Mouse (Mus musculus): Measurements from ENCODE around the gene Slc39a11. TPM values are rescaled to one million over a fixed set of nuclear protein-coding genes. Genes with fewer than 3 reads are reported as not detected.

Gene Slc39a11
- polyA plus RNA-seq, 1 experiment from 2014 or later: 12.5 TPM

DNA sequence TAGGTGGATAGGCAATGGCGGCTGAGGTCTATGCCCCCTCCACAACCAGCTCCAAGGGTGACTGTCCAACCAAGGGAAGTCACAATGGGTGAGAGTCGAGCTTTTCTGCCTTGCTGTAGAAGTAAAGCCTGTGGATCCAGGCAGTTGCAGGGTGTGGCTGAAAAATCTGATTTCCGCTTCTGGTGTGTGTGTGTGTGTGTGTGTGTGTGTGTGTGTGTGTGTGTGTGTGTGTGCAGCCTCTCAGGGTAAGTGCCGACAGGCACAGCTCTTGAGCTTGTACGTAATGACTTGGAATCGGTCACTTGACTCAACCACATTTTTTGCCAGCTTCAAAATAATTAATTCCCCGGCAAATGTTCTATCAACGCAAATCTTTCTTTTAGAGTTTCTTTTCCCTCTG is 18.6 kb downstream of the Slc39a11 start:
- WGBS: 88% methylated on average over 8 of the region's 8 CpGs
- Histone ChIP-seq H3K4me3 (ENCODE audit: low read depth, low read length) (no peak overlapping the region), H3K27me3 (ENCODE audit: control insufficient read depth, insufficient read depth, low read length) (no peaks in the 10 kb centered on the region), H3K27ac (replicated peaks; ENCODE audit: low read depth, low read length) (no peak overlapping the region), H3K9ac (replicated peaks; ENCODE audit: low read length) (no peak overlapping the region), H3K4me1 (ENCODE audit: control insufficient read depth, insufficient read depth, low read length) (no peaks in the 10 kb centered on the region), H3K4me2 (ENCODE audit: low read depth, low read length) (no peak overlapping the region), H3K9me3 (replicated peaks; ENCODE audit: control insufficient read depth, low read length) (no peaks in the 10 kb centered on the region), H3K36me3 (replicated peaks; ENCODE audit: control insufficient read depth, insufficient read depth, low read depth, low read length) (no peaks in the 10 kb centered on the region)
- no peak for DNase-seq (ENCODE audit: low spot score)
- ATAC-seq (replicated peaks; ENCODE audit: insufficient number of reproducible peaks, low FRiP score, low TSS enrichment, low read depth): no peak

DNA sequence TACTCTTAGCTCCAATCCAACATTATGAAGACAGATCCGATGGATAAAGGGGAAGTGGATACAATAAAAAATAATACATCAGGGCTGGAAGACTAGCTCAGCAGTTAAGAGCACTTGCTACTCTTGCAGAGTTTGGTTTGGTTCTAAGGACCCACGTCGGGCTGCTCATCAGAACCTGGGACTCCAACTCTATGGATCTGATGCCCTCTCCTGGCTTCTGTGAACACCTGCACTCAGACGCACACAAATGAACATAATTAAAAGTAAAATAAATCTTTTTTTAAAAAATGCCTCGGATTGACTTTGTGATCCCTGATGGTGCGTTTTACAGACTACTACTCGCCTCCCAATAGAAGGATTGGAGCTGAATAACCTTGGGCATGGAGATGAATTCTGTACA is 19.2 kb downstream of the Slc39a11 start:
- ATAC-seq (replicated peaks; ENCODE audit: insufficient number of reproducible peaks, low FRiP score, low TSS enrichment, low read depth) (no peak), DNase-seq (ENCODE audit: low spot score) (peak; percentile 41)
- no peak overlapping the region for H3K9ac ChIP-seq (replicated peaks; ENCODE audit: low read length)
- no peak overlapping the region for H3K4me3 ChIP-seq (ENCODE audit: low read depth, low read length)
- no peak overlapping the region for H3K27ac ChIP-seq (replicated peaks; ENCODE audit: low read depth, low read length)
- WGBS: 58% methylated on average over 7 of the region's 7 CpGs
- no peaks in the 10 kb centered on the region for H3K9me3 ChIP-seq (replicated peaks; ENCODE audit: control insufficient read depth, low read length)
- H3K4me1 ChIP-seq (ENCODE audit: control insufficient read depth, insufficient read depth, low read length): no peaks in the 10 kb centered on the region
- no peaks in the 10 kb centered on the region for H3K36me3 ChIP-seq (replicated peaks; ENCODE audit: control insufficient read depth, insufficient read depth, low read depth, low read length)
- no peaks in the 10 kb centered on the region for H3K27me3 ChIP-seq (ENCODE audit: control insufficient read depth, insufficient read depth, low read length)
- no peak overlapping the region for H3K4me2 ChIP-seq (ENCODE audit: low read depth, low read length)

DNA sequence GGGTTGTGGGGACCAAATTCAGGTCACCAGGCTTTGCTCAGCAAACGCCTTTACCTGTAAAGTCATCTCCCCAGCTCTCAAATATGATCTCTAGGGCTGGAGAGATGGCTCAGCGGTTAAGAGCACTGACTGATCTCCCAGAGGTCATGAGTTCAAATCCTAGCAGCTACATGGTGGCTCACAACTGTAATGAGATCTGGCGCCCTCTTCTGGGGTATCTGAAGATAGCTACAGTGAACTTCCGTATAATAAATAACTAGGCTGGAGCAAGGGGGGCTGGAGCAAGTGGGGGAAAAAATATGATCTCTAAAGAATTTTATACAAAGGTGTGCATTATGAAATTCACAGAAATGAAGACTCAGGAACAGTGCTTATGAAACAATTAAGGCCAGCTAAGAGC is 22.1 kb downstream of the Slc39a11 start:
- 51% methylated on average over 4 of the region's 4 CpGs for WGBS
- DNase-seq (ENCODE audit: low spot score) (no peak), ATAC-seq (replicated peaks; ENCODE audit: insufficient number of reproducible peaks, low FRiP score, low TSS enrichment, low read depth) (no peak)
- no peak overlapping the region for H3K9ac ChIP-seq (replicated peaks; ENCODE audit: low read length)
- no peaks in the 10 kb centered on the region for H3K9me3 ChIP-seq (replicated peaks; ENCODE audit: control insufficient read depth, low read length)
- H3K4me3 ChIP-seq (ENCODE audit: low read depth, low read length): no peak overlapping the region
- no peaks in the 10 kb centered on the region for H3K36me3 ChIP-seq (replicated peaks; ENCODE audit: control insufficient read depth, insufficient read depth, low read depth, low read length)
- no peak overlapping the region for H3K4me2 ChIP-seq (ENCODE audit: low read depth, low read length)
- no peaks in the 10 kb centered on the region for H3K27me3 ChIP-seq (ENCODE audit: control insufficient read depth, insufficient read depth, low read length)
- H3K27ac ChIP-seq (replicated peaks; ENCODE audit: low read depth, low read length): no peak overlapping the region
- H3K4me1 ChIP-seq (ENCODE audit: control insufficient read depth, insufficient read depth, low read length): no peaks in the 10 kb centered on the region

DNA sequence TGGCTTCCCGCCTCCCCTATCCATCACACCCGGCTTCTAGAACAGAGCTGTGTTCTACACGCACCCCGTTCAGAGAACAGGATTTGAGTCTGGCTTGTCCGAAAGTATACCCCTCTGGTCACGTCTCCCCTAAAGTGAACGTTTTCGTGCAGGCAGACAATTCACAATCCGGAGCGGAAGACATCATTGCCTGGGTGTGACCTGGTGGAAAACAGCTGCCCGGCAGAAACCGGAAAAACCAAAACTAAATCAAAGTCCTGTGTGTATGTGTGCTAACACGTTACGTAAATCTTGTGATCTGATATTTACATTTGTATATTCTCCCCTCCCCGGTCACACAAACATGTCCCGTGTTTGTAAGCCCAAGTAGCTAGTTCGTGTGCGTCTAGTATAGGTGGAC is 24.4 kb downstream of the Slc39a11 start:
- WGBS: 93% methylated on average over 18 of the region's 18 CpGs
- H3K4me1 ChIP-seq (ENCODE audit: control insufficient read depth, insufficient read depth, low read length): no peaks in the 10 kb centered on the region
- no peak for DNase-seq (ENCODE audit: low spot score)
- no peak overlapping the region for H3K4me2 ChIP-seq (ENCODE audit: low read depth, low read length)
- H3K36me3 ChIP-seq (replicated peaks; ENCODE audit: control insufficient read depth, insufficient read depth, low read depth, low read length): no peaks in the 10 kb centered on the region
- ATAC-seq (replicated peaks; ENCODE audit: insufficient number of reproducible peaks, low FRiP score, low TSS enrichment, low read depth): no peak
- H3K9me3 ChIP-seq (replicated peaks; ENCODE audit: control insufficient read depth, low read length): no peaks in the 10 kb centered on the region
- no peak overlapping the region for H3K27ac ChIP-seq (replicated peaks; ENCODE audit: low read depth, low read length)
- no peak overlapping the region for H3K4me3 ChIP-seq (ENCODE audit: low read depth, low read length)
- no peak overlapping the region for H3K9ac ChIP-seq (replicated peaks; ENCODE audit: low read length)
- H3K27me3 ChIP-seq (ENCODE audit: control insufficient read depth, insufficient read depth, low read length): peaks cover 6% of the 10 kb centered on the region

DNA sequence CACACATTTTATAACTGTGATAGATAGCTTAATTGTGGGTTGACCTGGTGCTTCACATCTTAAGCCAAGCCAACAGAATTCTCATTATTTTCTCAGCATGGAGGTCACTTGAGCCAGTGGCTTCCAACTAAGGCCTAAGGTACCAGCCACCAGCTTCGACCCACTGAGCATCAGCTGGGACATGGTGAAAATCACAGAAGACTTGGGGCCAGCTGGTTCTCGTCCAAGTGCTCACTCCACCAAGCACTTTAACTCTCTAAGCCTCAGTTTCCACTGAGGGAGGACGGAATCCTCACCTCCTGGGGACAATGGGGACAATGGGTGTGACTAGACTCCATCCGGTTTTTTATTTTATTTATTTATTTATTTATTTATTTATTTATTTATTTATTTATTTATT is 27.9 kb downstream of the Slc39a11 start:
- H3K4me2 ChIP-seq (ENCODE audit: low read depth, low read length): no peak overlapping the region
- peaks cover 26% of the 10 kb centered on the region for H3K27me3 ChIP-seq (ENCODE audit: control insufficient read depth, insufficient read depth, low read length)
- no peak overlapping the region for H3K9ac ChIP-seq (replicated peaks; ENCODE audit: low read length)
- DNase-seq (ENCODE audit: low spot score) (no peak), ATAC-seq (replicated peaks; ENCODE audit: insufficient number of reproducible peaks, low FRiP score, low TSS enrichment, low read depth) (no peak)
- H3K27ac ChIP-seq (replicated peaks; ENCODE audit: low read depth, low read length): no peak overlapping the region
- H3K9me3 ChIP-seq (replicated peaks; ENCODE audit: control insufficient read depth, low read length): no peaks in the 10 kb centered on the region
- WGBS: 81% methylated on average over 4 of the region's 4 CpGs
- no peaks in the 10 kb centered on the region for H3K36me3 ChIP-seq (replicated peaks; ENCODE audit: control insufficient read depth, insufficient read depth, low read depth, low read length)
- peaks cover 9% of the 10 kb centered on the region for H3K4me1 ChIP-seq (ENCODE audit: control insufficient read depth, insufficient read depth, low read length)
- H3K4me3 ChIP-seq (ENCODE audit: low read depth, low read length): no peak overlapping the region

DNA sequence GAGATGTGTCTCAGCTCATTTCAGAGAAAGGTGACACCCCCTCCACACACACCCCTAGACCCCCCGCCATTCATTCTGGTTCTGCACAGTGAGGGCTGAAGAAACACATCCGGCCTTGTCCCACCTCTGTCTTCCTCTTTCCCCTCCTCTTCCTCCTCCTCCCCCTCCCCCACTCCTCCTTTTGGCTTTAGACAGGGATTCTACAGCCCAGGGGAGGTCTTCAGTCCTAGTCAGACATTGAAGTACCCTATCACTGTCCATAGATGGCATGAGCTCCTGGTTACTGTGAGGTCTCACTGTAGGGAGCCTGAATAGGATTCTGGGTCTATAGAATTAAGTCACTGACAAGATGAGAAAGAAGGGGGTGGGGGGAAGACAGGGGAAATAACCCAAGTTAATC is 28.9 kb downstream of the Slc39a11 start:
- Histone ChIP-seq H3K4me3 (ENCODE audit: low read depth, low read length) (no peak overlapping the region), H3K4me2 (ENCODE audit: low read depth, low read length) (no peak overlapping the region), H3K36me3 (replicated peaks; ENCODE audit: control insufficient read depth, insufficient read depth, low read depth, low read length) (no peaks in the 10 kb centered on the region), H3K9ac (replicated peaks; ENCODE audit: low read length) (no peak overlapping the region), H3K27me3 (ENCODE audit: control insufficient read depth, insufficient read depth, low read length) (peaks cover 26% of the 10 kb centered on the region), H3K4me1 (ENCODE audit: control insufficient read depth, insufficient read depth, low read length) (peaks cover 9% of the 10 kb centered on the region), H3K9me3 (replicated peaks; ENCODE audit: control insufficient read depth, low read length) (no peaks in the 10 kb centered on the region), H3K27ac (replicated peaks; ENCODE audit: low read depth, low read length) (no peak overlapping the region)
- 49% methylated on average over 2 of the region's 2 CpGs for WGBS
- no peak for ATAC-seq (replicated peaks; ENCODE audit: insufficient number of reproducible peaks, low FRiP score, low TSS enrichment, low read depth)
- DNase-seq (ENCODE audit: low spot score): no peak

DNA sequence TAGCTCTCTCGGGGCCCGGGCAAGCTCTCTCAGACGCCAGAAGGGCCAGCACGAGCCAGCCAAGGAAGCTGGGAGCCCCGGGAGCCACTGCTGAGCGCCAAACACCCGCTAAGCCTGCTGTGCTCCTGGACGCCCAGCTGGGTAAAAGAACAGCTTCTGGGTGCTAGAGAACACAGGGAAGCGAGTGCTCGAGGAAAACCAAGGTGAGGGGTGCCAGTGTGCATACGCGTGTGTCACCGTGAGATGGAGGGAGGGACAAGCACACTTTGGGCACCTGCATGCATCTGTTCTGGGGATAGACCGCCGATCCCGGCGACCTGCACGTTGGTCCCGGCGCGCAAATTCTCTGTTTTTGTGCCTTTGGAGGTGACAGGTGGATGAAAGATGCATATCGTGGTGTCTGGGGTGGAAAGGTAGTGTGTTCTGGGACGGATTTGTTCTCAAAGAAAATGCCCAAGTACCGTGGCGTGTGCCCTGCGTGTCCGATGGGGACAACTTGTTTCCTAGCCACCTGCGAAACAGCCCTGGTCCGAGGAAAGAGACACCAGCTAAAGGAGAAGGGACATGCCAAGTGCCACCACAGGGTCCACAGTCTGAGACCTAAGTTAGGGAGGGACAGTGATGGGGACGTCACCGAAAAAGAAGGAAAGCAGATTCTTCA is 30.3 kb downstream of the Slc39a11 start:
- WGBS: 2% methylated on average over 31 of the region's 31 CpGs
- Histone ChIP-seq H3K4me1 (ENCODE audit: control insufficient read depth, insufficient read depth, low read length) (peaks cover 9% of the 10 kb centered on the region), H3K9ac (replicated peaks; ENCODE audit: low read length) (peak overlapping the region; percentile 57), H3K27me3 (ENCODE audit: control insufficient read depth, insufficient read depth, low read length) (peaks cover 26% of the 10 kb centered on the region), H3K9me3 (replicated peaks; ENCODE audit: control insufficient read depth, low read length) (no peaks in the 10 kb centered on the region), H3K4me2 (ENCODE audit: low read depth, low read length) (peak overlapping the region; percentile 97), H3K27ac (replicated peaks; ENCODE audit: low read depth, low read length) (no peak overlapping the region), H3K4me3 (ENCODE audit: low read depth, low read length) (peak overlapping the region; percentile 44), H3K36me3 (replicated peaks; ENCODE audit: control insufficient read depth, insufficient read depth, low read depth, low read length) (no peaks in the 10 kb centered on the region)
- ATAC-seq (replicated peaks; ENCODE audit: insufficient number of reproducible peaks, low FRiP score, low TSS enrichment, low read depth): no peak
- no peak for DNase-seq (ENCODE audit: low spot score)

DNA sequence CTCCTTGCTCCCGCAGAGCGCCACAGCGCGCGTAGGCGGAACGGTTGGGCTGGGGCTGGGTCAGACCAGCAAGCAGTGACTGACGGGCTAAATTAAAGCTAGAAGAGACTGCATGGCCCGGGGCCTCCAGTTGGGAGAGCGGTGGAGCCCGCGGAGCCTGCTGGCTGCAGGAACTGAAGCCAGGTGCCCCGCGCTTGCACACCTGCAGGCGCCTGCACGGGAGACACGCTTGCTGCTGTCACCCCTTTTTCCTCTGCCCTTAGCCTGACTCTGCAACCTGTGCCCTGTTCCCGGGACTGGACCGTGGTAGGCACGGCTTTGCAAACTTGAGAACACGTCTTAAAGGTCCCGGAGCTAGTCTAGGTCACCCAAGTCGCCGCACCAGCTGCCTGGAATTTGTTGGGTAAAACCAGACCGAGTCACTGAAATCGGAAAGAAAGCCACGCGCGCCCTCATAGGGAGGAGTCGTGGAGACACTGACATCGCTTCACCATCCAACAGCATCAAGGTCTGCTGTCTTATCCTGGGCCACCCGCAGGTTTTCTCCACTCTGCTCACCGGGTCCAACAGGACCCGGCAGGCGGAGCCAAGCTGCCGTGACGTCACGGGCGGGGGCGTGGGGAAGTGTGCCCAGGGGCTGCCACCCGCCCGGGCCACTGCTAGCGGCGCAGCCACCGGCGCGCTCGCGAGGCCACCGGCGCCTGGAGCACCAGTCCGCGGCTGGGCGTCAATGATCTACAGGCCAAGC is 31.0 kb downstream of the Slc39a11 start, which contains the start of gene Sstr2:
Sstr2 (plus strand) TSS at position 671 of the 748 bp plus-strand sequence.
- Histone ChIP-seq H3K27me3 (ENCODE audit: control insufficient read depth, insufficient read depth, low read length) (peaks cover 26% of the 10 kb centered on the region), H3K4me2 (ENCODE audit: low read depth, low read length) (peak within 1 kb of the TSS; percentile 97), H3K9me3 (replicated peaks; ENCODE audit: control insufficient read depth, low read length) (no peaks in the 10 kb centered on the region), H3K27ac (replicated peaks; ENCODE audit: low read depth, low read length) (no peak within 1 kb of the TSS), H3K36me3 (replicated peaks; ENCODE audit: control insufficient read depth, insufficient read depth, low read depth, low read length) (no peaks in the 10 kb centered on the region), H3K4me3 (ENCODE audit: low read depth, low read length) (peak within 1 kb of the TSS; percentile 44), H3K4me1 (ENCODE audit: control insufficient read depth, insufficient read depth, low read length) (peaks cover 9% of the 10 kb centered on the region), H3K9ac (replicated peaks; ENCODE audit: low read length) (peak within 1 kb of the TSS; percentile 57)
- ATAC-seq (replicated peaks; ENCODE audit: insufficient number of reproducible peaks, low FRiP score, low TSS enrichment, low read depth) (peak; percentile 70; the same call in 1 of the 2 replicates), DNase-seq (ENCODE audit: low spot score) (peak; percentile 79)
- under 1% methylated on average over 53 of the region's 54 CpGs for WGBS

Data from embryonic facial prominence, embryonic 11.5 days (tissue).